ENCODE assay signal across 9 mouse cellular contexts in genomic region chr3:58785863-58786262, GRCm38 (mm10). TPM values are rescaled to one million over a fixed set of nuclear protein-coding genes. Genes with fewer than 3 reads are reported as not detected.
DNase-seq lines count a peak whose midpoint lies in the region; ATAC-seq lines count a peak whose summit lies in the region.
"Had no signal": no experiment of that assay in that cellular context is flagged by ENCODE, and none has a peak within 500 bp of the region (broad histone marks: within the 10 kb centered on the region; RNA-seq: fewer than 3 reads in every experiment).

No protein-coding gene starts in this region.

- H3K4me2 ChIP-seq in midbrain, embryonic 15.5 days, result no peak overlapping the region

- H3K4me3 ChIP-seq in limb, embryonic 10.5 days, result no peak overlapping the region
- H3K4me3 ChIP-seq in midbrain, embryonic 15.5 days, result no peak overlapping the region
- H3K4me3 ChIP-seq: erythroblast, embryonic 14.5 days had no signal

- H3K9ac ChIP-seq in midbrain, embryonic 15.5 days, result no peak overlapping the region

- no peaks in the 10 kb centered on the region for H3K36me3 ChIP-seq in limb, embryonic 10.5 days
- no peaks in the 10 kb centered on the region for H3K36me3 ChIP-seq in midbrain, embryonic 15.5 days (replicated peaks)

- DNase-seq in 3T3-L1 (ENCODE audit: low read depth, low spot score) (peak; percentile 82), MEL-GATA-1-ER (ENCODE audit: extremely low read depth, low read depth) (peak; percentile 61)
- DNase-seq in cerebellum, adult 9-10 months, result peak; percentile 95
- peak; percentile 61 for DNase-seq in frontal cortex, postnatal 14 days (ENCODE audit: low spot score in 2 of 2)
- DNase-seq in induced T-regulatory cell, adult 2 months (ENCODE audit: low read depth), result peak; percentile 65
- peak; percentile 60 for DNase-seq in limb, embryonic 10.5 days (ENCODE audit: low spot score)
- peak; percentile 27 for DNase-seq in testis, postnatal 14 days (ENCODE audit: low spot score)

- peaks cover 4% of the 10 kb centered on the region; the same call in 1 of the 2 replicates for H3K4me1 ChIP-seq in limb, embryonic 10.5 days
- no peaks in the 10 kb centered on the region for H3K4me1 ChIP-seq in midbrain, embryonic 15.5 days

- peak; percentile 43; the same call in 1 of the 2 replicates for ATAC-seq in midbrain, embryonic 15.5 days (replicated peaks)

- no peak overlapping the region for H3K27ac ChIP-seq in limb, embryonic 10.5 days
- H3K27ac ChIP-seq in midbrain, embryonic 15.5 days, result no peak overlapping the region

- 26% methylated on average over 10 of the region's 10 CpGs for WGBS in limb, embryonic 10.5 days
- WGBS in midbrain, embryonic 15.5 days, result 26% methylated on average over 10 of the region's 10 CpGs

- no peaks in the 10 kb centered on the region for H3K9me3 ChIP-seq in limb, embryonic 10.5 days (replicated peaks)
- H3K9me3 ChIP-seq in midbrain, embryonic 15.5 days, result no peaks in the 10 kb centered on the region

- H3K27me3 ChIP-seq in limb, embryonic 10.5 days (ENCODE audit: low read depth, poor library complexity, severe bottlenecking), result no peaks in the 10 kb centered on the region
- H3K27me3 ChIP-seq in midbrain, embryonic 15.5 days (replicated peaks), result no peaks in the 10 kb centered on the region

RNA-seq across cellular contexts. Expression of gene Mindy4b-ps, which starts 36.2 kb away (rescaled TPM):
- polyA plus RNA-seq in limb, embryonic 10.5 days (2016; fragmentation: Nextera tagmentation; extraction: Ambion mirVana), result not detected in 2 replicates
- 0.08 and 0.14 TPM in 2 replicates for polyA plus RNA-seq in midbrain, embryonic 15.5 days (2015; fragmentation: Nextera tagmentation; extraction: Ambion mirVana)
- polyA plus RNA-seq: erythroblast, embryonic 14.5 days had no signal

Comparison
In these comparisons a context has a peak if more than half of its experiments do, and no peak if none do; other contexts are left out.
1. DNase-seq: peak in every context shown above with its lines; median percentile 95 in cerebellum, adult 9-10 months; 82 in 3T3-L1; 65 in induced T-regulatory cell, adult 2 months; 61 in MEL-GATA-1-ER; 61 in frontal cortex, postnatal 14 days; 60 in limb, embryonic 10.5 days; 27 in testis, postnatal 14 days.